Mouse (Mus musculus) MEL (cell line): ENCODE results near the gene Gm20696. TPM values are rescaled to one million over a fixed set of nuclear protein-coding genes. Genes with fewer than 3 reads are reported as not detected.

Experiments
- DNase-seq: peaks from one replicate; pipeline ENCODE4 v3.0.0; 2011; ENCODE audit warnings: low read depth, low spot score
- H3K27ac ChIP-seq: 2 replicates; pipeline ENCODE4 v1.5.1; 2012; ENCODE audit warnings: low read depth, mild to moderate bottlenecking, control low read depth, low read length, moderate library complexity; ENCODE audit not compliant: control insufficient read depth
- H3K27me3 ChIP-seq, 2 experiments: fragments of 150-350 bp in 1 of 2; sonication (generic) in 1 of 2; 2 replicates each; pipeline ENCODE4 v1.6.1; 2012; ENCODE audit warnings: low read length in 2 of 2, mild to moderate bottlenecking in 2 of 2, improper control_type of control experiment in 1 of 2, moderate library complexity in 1 of 2; ENCODE audit not compliant: insufficient read depth in 2 of 2, control insufficient read depth in 1 of 2
- H3K36me3 ChIP-seq, 2 experiments: 2 replicates each; pipeline ENCODE4 v1.6.1; 2012 to 2014; ENCODE audit warnings: low read length in 2 of 2, improper control_type of control experiment in 1 of 2, inconsistent platforms in 1 of 2, mild to moderate bottlenecking in 1 of 2; ENCODE audit not compliant: insufficient read depth in 2 of 2, control insufficient read depth in 1 of 2
- H3K4me1 ChIP-seq, 2 experiments: fragments of 150-350 bp in 1 of 2; sonication (generic) in 1 of 2; 2 replicates each; pipeline ENCODE4 v1.6.1; 2012; ENCODE audit warnings: low read length in 2 of 2, improper control_type of control experiment in 1 of 2, mild to moderate bottlenecking in 1 of 2; ENCODE audit not compliant: insufficient read depth in 2 of 2, control insufficient read depth in 1 of 2
- H3K4me3 ChIP-seq, 2 experiments: fragments of 150-350 bp in 1 of 2; sonication (generic) in 1 of 2; 2 replicates each; pipeline ENCODE4 v1.5.1; 2012; ENCODE audit warnings: low read depth in 2 of 2, low read length in 2 of 2, mild to moderate bottlenecking in 2 of 2, moderate library complexity in 2 of 2, control low read depth in 1 of 2, improper control_type of control experiment in 1 of 2; ENCODE audit not compliant: control insufficient read depth in 1 of 2, insufficient read depth in 1 of 2
- H3K79me2 ChIP-seq: 2 replicates; pipeline ENCODE4 v1.6.1; 2012; ENCODE audit warnings: mild to moderate bottlenecking, low read length, moderate library complexity; ENCODE audit not compliant: control insufficient read depth, poor library complexity, insufficient read depth
- H3K9ac ChIP-seq: 2 replicates; pipeline ENCODE4 v1.6.1; 2012; ENCODE audit warnings: low read depth, mild to moderate bottlenecking, control low read depth, low read length, moderate library complexity; ENCODE audit not compliant: control insufficient read depth, poor library complexity, severe bottlenecking
- H3K9me3 ChIP-seq: fragments of 150-350 bp; sonication (generic); replicated peaks from 2 replicates; pipeline ENCODE4 v1.6.1; 2012; ENCODE audit warnings: mild to moderate bottlenecking, low read length, improper control_type of control experiment, moderate library complexity; ENCODE audit not compliant: insufficient read depth
- CHD1 ChIP-seq: IDR thresholded peaks from 2 replicates; pipeline ENCODE4 v1.6.1; 2012; ENCODE audit warnings: low read depth, mild to moderate bottlenecking, inconsistent platforms, low read length, improper control_type of control experiment
- CTCF ChIP-seq, 3 experiments: IDR thresholded peaks in 2 of 3; conservative IDR thresholded peaks in 1 of 3; 2 replicates each; pipeline ENCODE4 v1.5.1; 2011 to 2012; ENCODE audit warnings: low read length in 3 of 3, low read depth in 2 of 3, mild to moderate bottlenecking in 2 of 3, improper control_type of control experiment in 1 of 3, inconsistent platforms in 1 of 3, mixed read lengths in 1 of 3, moderate library complexity in 1 of 3; ENCODE audit not compliant: control insufficient read depth in 1 of 3, insufficient read depth in 1 of 3, poor library complexity in 1 of 3, severe bottlenecking in 1 of 3
- E2F4 ChIP-seq: IDR thresholded peaks from 2 replicates; pipeline ENCODE4 v1.6.1; 2011; ENCODE audit warnings: low read depth, low read length, improper control_type of control experiment, borderline replicate concordance
- EP300 ChIP-seq, 2 experiments: IDR thresholded peaks; 2 replicates each; pipeline ENCODE4 v1.6.1; 2011; ENCODE audit warnings: improper control_type of control experiment in 2 of 2, low read length in 2 of 2, low read depth in 1 of 2, mild to moderate bottlenecking in 1 of 2
- GATA1 ChIP-seq: IDR thresholded peaks from 2 replicates; pipeline ENCODE4 v1.6.1; 2011; ENCODE audit warnings: low read depth, low read length, improper control_type of control experiment
- HCFC1 ChIP-seq: IDR thresholded peaks from 2 replicates; pipeline ENCODE4 v1.6.1; 2012; ENCODE audit warnings: low read depth, mild to moderate bottlenecking, inconsistent platforms, low read length, improper control_type of control experiment, moderate library complexity
- MAFK ChIP-seq: IDR thresholded peaks from 2 replicates; pipeline ENCODE4 v1.6.1; 2011; ENCODE audit warnings: low read depth, mild to moderate bottlenecking, low read length, improper control_type of control experiment, borderline replicate concordance
- MAX ChIP-seq: IDR thresholded peaks from 2 replicates; pipeline ENCODE4 v1.6.1; 2011; ENCODE audit warnings: low read length, improper control_type of control experiment
- MAZ ChIP-seq: IDR thresholded peaks from 2 replicates; pipeline ENCODE4 v1.6.1; 2012; ENCODE audit warnings: low read depth, mild to moderate bottlenecking, inconsistent platforms, low read length, improper control_type of control experiment
- MEF2A ChIP-seq: IDR thresholded peaks from 2 replicates; pipeline ENCODE4 v1.6.1; 2014; ENCODE audit warnings: low read depth, mild to moderate bottlenecking, inconsistent platforms, low read length, improper control_type of control experiment; ENCODE audit not compliant: poor library complexity, insufficient replicate concordance, severe bottlenecking; ENCODE audit errors: extremely low read depth
- MYB ChIP-seq: IDR thresholded peaks from 2 replicates; pipeline ENCODE4 v1.6.1; 2011; ENCODE audit warnings: mild to moderate bottlenecking, low read depth, low read length, improper control_type of control experiment
- NRF1 ChIP-seq: IDR thresholded peaks from 2 replicates; pipeline ENCODE4 v1.6.1; 2014; ENCODE audit warnings: low read depth, mild to moderate bottlenecking, inconsistent platforms, low read length, improper control_type of control experiment, moderate library complexity; ENCODE audit not compliant: poor library complexity, insufficient read depth, severe bottlenecking
- POLR2A ChIP-seq, 2 experiments: IDR thresholded peaks; 2 replicates each; pipeline ENCODE4 v1.6.1; 2011 to 2012; ENCODE audit warnings: low read length in 2 of 2, mild to moderate bottlenecking in 2 of 2, control low read depth in 1 of 2, improper control_type of control experiment in 1 of 2, low read depth in 1 of 2, moderate library complexity in 1 of 2; ENCODE audit not compliant: control insufficient read depth in 1 of 2, insufficient read depth in 1 of 2, poor library complexity in 1 of 2
- POLR2AphosphoS2 ChIP-seq: IDR thresholded peaks from 2 replicates; pipeline ENCODE4 v1.6.1; 2011; ENCODE audit warnings: low read length, improper control_type of control experiment
- RAD21 ChIP-seq: IDR thresholded peaks from 2 replicates; pipeline ENCODE4 v1.6.1; 2011; ENCODE audit warnings: mild to moderate bottlenecking, low read depth, low read length, improper control_type of control experiment
- SIN3A ChIP-seq: IDR thresholded peaks from 2 replicates; pipeline ENCODE4 v1.6.1; 2012; ENCODE audit warnings: low read length, improper control_type of control experiment, inconsistent platforms
- UBTF ChIP-seq: IDR thresholded peaks from 2 replicates; pipeline ENCODE4 v1.6.1; 2012; ENCODE audit warnings: low read depth, mild to moderate bottlenecking, inconsistent platforms, low read length, improper control_type of control experiment, moderate library complexity, borderline replicate concordance; ENCODE audit not compliant: insufficient read depth
- USF2 ChIP-seq, 2 experiments: IDR thresholded peaks; 2 replicates each; pipeline ENCODE4 v1.6.1; 2011 to 2012; ENCODE audit warnings: improper control_type of control experiment in 2 of 2, low read length in 2 of 2, borderline replicate concordance in 1 of 2, inconsistent platforms in 1 of 2, low read depth in 1 of 2, mild to moderate bottlenecking in 1 of 2; ENCODE audit not compliant: insufficient read depth in 1 of 2
- ZKSCAN1 ChIP-seq: IDR thresholded peaks from 2 replicates; pipeline ENCODE4 v1.6.1; 2012; ENCODE audit warnings: low read depth, mild to moderate bottlenecking, inconsistent platforms, low read length, improper control_type of control experiment, moderate library complexity
- ZMIZ1 ChIP-seq: IDR thresholded peaks from 2 replicates; pipeline ENCODE4 v1.6.1; 2012; ENCODE audit warnings: low read depth, mild to moderate bottlenecking, inconsistent platforms, low read length, improper control_type of control experiment, moderate library complexity
- polyA plus RNA-seq, 2 experiments: library from polyadenylated mRNA; stranded (reverse) in 1 of 2; unstranded in 1 of 2; fragments of >175 nt in 1 of 2; fragments of >200 nt in 1 of 2; gene quantifications; 2 replicates each; pipeline versions ENCODE4 v1.2.1 to v1.2.4; 2012; ENCODE audit warnings: low replicate concordance in 2 of 2, low read depth in 1 of 2; ENCODE audit not compliant: insufficient read length in 2 of 2, insufficient read depth in 1 of 2, missing spikeins in 1 of 2
- total RNA-seq: library from RNA; depleted of rRNA; stranded (reverse); fragments of 300-350 nt; gene quantifications from 2 replicates; pipeline ENCODE4 v1.2.3, GENCODE M21; 2012

Gene Gm20696
- total and polyA plus RNA-seq, 3 experiments = 0.07 to 0.39 TPM; not detected in 1

DNA sequence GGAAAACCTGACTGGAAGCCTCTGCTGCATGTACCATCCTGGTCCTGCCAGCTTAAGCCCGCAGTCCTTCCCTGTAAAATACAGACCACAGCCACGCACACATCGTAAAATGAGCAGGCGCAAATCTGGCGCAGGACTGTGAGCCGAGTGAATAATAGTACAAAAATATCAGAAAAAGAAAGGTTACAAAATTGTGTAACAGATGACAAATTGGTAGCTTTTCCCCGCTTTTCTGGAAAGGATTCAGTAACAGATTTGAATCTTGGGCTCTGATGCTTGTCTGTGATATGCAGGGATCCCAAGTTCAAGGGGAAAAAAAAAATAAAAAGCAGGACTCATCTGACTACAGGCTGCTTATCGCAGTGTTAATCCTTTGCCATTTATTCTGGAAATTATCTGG, 289.9 kb downstream of the Gm20696 start:
- H3K9me3 ChIP-seq = no peaks in the 10 kb centered on the region
- TF ChIP-seq RAD21 = no peak
- no peaks in the 10 kb centered on the region for H3K79me2 ChIP-seq
- no peak overlapping the region for H3K27ac ChIP-seq
- no peak overlapping the region for H3K4me3 ChIP-seq
- H3K36me3 ChIP-seq = peaks cover 0 to 3% of the 10 kb centered on the region in 2 experiments; a peak in 1 of 4 replicates
- H3K9ac ChIP-seq = no peak overlapping the region
- H3K27me3 ChIP-seq = no peaks in the 10 kb centered on the region
- peaks cover 0 to 5% of the 10 kb centered on the region in 2 experiments; a peak in 2 of 4 replicates for H3K4me1 ChIP-seq
- no peak for DNase-seq

DNA sequence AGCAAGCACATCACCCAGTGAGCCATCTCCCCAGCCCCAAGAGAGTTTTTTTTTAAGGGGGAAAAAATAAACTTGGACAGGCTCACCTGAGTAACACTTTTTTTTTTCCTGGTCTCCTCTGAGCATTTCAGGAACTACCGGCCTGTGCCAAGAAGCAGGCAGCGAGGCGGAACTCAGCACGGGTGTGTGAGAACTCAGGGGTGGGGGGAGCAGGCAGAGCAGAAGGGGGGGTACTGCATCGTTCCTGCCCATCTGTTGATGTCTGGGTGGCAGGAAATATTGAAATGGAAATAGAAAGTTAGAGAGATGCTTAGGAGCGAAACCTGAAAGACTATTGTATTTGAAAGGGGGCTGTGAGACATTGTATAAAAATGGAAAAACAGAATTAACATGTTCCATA, 290.7 kb downstream of the Gm20696 start:
- H3K79me2 ChIP-seq = no peaks in the 10 kb centered on the region
- DNase-seq = no peak
- peaks cover 0 to 5% of the 10 kb centered on the region in 2 experiments; a peak in 2 of 4 replicates for H3K4me1 ChIP-seq
- no peaks in the 10 kb centered on the region for H3K9me3 ChIP-seq
- no peaks in the 10 kb centered on the region for H3K27me3 ChIP-seq
- TF ChIP-seq USF2 (IDR thresholded peaks at IDR 0.05; ENCODE audit: borderline replicate concordance in 1 of 2, insufficient read depth in 1 of 2, low read depth in 1 of 2, low read length in 2 of 2) (no peak), MAX (no peak), POLR2A (IDR thresholded peaks at IDR 0.05; ENCODE audit: control insufficient read depth in 1 of 2, insufficient read depth in 1 of 2, low read depth in 1 of 2, low read length in 2 of 2, poor library complexity in 1 of 2) (no peak), HCFC1 (no peak), GATA1 (no peak), POLR2AphosphoS2 (no peak), UBTF (no peak), SIN3A (no peak)
- H3K27ac ChIP-seq = no peak overlapping the region
- H3K4me3 ChIP-seq = no peak overlapping the region
- H3K36me3 ChIP-seq = peaks cover 0 to 3% of the 10 kb centered on the region in 2 experiments; a peak in 1 of 4 replicates
- no peak overlapping the region for H3K9ac ChIP-seq

DNA sequence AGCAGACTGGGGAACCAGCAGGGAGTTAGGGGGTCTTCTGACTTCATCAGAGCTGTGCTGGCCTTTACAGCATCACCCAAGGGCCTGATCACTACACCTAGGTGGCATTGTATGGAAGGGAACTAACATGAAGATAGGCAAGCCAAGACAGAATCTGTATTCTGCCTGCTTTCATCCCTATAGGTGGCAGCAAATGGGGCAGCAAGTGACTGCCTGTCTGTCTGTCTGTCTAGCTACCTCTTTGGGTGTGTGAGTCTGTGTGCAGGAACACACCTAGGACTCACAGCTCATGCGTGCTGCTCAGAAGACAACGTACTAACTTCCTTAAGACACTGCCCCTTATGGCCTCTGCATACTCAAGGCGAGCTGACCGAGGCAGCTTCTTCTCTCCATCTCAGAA, 291.2 kb downstream of the Gm20696 start:
- H3K9me3 ChIP-seq = no peaks in the 10 kb centered on the region
- no peaks in the 10 kb centered on the region for H3K79me2 ChIP-seq
- H3K4me3 ChIP-seq = no peak overlapping the region
- H3K36me3 ChIP-seq = peaks cover 0 to 3% of the 10 kb centered on the region in 2 experiments; a peak in 1 of 4 replicates
- no peaks in the 10 kb centered on the region for H3K27me3 ChIP-seq
- DNase-seq = no peak
- TF ChIP-seq E2F4 (no peak), CTCF (IDR thresholded peaks at IDR 0.05 in 2 of 3, conservative IDR thresholded peaks at IDR 0.05 in 1 of 3; ENCODE audit: control insufficient read depth in 1 of 3, insufficient read depth in 1 of 3, low read depth in 2 of 3, low read length in 3 of 3, poor library complexity in 1 of 3, severe bottlenecking in 1 of 3) (no peak), ZMIZ1 (no peak), MEF2A (no peak), ZKSCAN1 (no peak), SIN3A (no peak), EP300 (IDR thresholded peaks at IDR 0.05; ENCODE audit: low read depth in 1 of 2, low read length in 2 of 2) (no peak), GATA1 (no peak), MAZ (no peak), NRF1 (no peak), CHD1 (no peak), POLR2AphosphoS2 (no peak), MYB (no peak), MAFK (no peak), UBTF (no peak), HCFC1 (no peak), MAX (no peak)
- TF ChIP-seq, all 39 proteins: peak for 0
- H3K9ac ChIP-seq = no peak overlapping the region
- H3K27ac ChIP-seq = no peak overlapping the region
- peaks cover 0 to 5% of the 10 kb centered on the region in 2 experiments; a peak in 2 of 4 replicates for H3K4me1 ChIP-seq
